Mouse (Mus musculus) lung, embryonic 15.5 days (tissue): Measurements from ENCODE around the gene Stox2. TPM values are rescaled to one million over a fixed set of nuclear protein-coding genes. Genes with fewer than 3 reads are reported as not detected.

Source experiments
- ATAC-seq: fragments of 200-750 bp; cut with Nextera tagmentation; 2 replicates; pipeline ENCODE4 v1.8.0; 2017; ENCODE audit warnings: moderate number of reproducible peaks, borderline replicate concordance; ENCODE audit not compliant: low FRiP score, low TSS enrichment; ENCODE audit errors: extremely low read depth
- H3K27ac ChIP-seq: fragments of 300-500 bp; sonication (generic); 2 replicates; pipeline ENCODE4 v1.5.1; 2015; ENCODE audit warnings: moderate library complexity, mild to moderate bottlenecking, inconsistent platforms
- H3K27me3 ChIP-seq: fragments of 300-500 bp; sonication (generic); 2 replicates; pipeline ENCODE4 v1.6.1; 2015; ENCODE audit warnings: inconsistent platforms
- H3K36me3 ChIP-seq: fragments of 300-500 bp; sonication (generic); 2 replicates; pipeline ENCODE4 v1.6.1; 2015; ENCODE audit warnings: inconsistent platforms
- H3K4me1 ChIP-seq: fragments of 300-500 bp; sonication (generic); 2 replicates; pipeline ENCODE4 v1.6.1; 2015; ENCODE audit warnings: inconsistent platforms
- H3K4me2 ChIP-seq: fragments of 300-500 bp; sonication (generic); 2 replicates; pipeline ENCODE4 v1.6.1; 2015; ENCODE audit warnings: inconsistent platforms, mild to moderate bottlenecking, moderate library complexity
- H3K4me3 ChIP-seq: fragments of 300-500 bp; sonication (generic); 2 replicates; pipeline ENCODE4 v1.5.1; 2015; ENCODE audit warnings: mild to moderate bottlenecking, inconsistent platforms
- H3K9ac ChIP-seq: fragments of 300-500 bp; sonication (generic); 2 replicates; pipeline ENCODE4 v1.6.1; 2015; ENCODE audit warnings: inconsistent platforms
- H3K9me3 ChIP-seq: fragments of 300-500 bp; sonication (generic); 2 replicates; pipeline ENCODE4 v1.6.1; 2016; ENCODE audit warnings: inconsistent platforms
- WGBS: fragments of 180-500 bp; shearing (Covaris S2); methylation state at CpG from one replicate; pipeline ENCODE4 v1.1.7; 2015; 5-methylcytosine and 5-hydroxymethylcytosine counted together
- polyA plus RNA-seq: library from polyadenylated mRNA; unstranded; fragments of >200 nt; fragmentation: Nextera tagmentation; extraction: Ambion mirVana; gene quantifications from 2 replicates; pipeline ENCODE4 v1.2.1, GENCODE M21; 2015

The Stox2 gene
- polyA plus RNA-seq, 1 experiment from 2014 or later: 12.7 TPM

DNA sequence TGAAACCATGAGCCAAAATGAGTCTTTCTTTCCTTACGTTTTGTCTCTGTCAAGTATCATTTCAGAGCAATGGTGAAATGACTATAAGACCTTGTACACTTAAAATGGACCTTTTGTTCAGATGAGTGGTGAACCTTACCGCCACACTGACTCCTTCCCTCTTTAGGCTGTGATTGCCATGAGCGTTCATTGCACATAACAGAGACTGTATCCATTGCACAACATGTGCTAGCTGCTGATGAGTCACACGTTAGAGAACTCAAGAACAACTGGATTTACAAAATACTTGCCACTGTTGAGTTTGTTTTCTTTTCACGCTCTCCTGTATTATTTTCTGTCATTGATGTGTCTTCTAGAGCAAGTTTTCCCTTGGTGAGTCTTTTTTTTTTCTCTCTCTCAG is 216.1 kb downstream of the Stox2 start:
- no peak overlapping the region for H3K4me3 ChIP-seq
- H3K27ac ChIP-seq: no peak overlapping the region
- no peaks in the 10 kb centered on the region for H3K36me3 ChIP-seq
- no peak overlapping the region for H3K4me2 ChIP-seq
- H3K9ac ChIP-seq: no peak overlapping the region
- no peaks in the 10 kb centered on the region for H3K27me3 ChIP-seq
- H3K9me3 ChIP-seq: no peaks in the 10 kb centered on the region
- H3K4me1 ChIP-seq: no peaks in the 10 kb centered on the region
- no peak for ATAC-seq
- WGBS: 83% methylated on average over 5 of the region's 5 CpGs

DNA sequence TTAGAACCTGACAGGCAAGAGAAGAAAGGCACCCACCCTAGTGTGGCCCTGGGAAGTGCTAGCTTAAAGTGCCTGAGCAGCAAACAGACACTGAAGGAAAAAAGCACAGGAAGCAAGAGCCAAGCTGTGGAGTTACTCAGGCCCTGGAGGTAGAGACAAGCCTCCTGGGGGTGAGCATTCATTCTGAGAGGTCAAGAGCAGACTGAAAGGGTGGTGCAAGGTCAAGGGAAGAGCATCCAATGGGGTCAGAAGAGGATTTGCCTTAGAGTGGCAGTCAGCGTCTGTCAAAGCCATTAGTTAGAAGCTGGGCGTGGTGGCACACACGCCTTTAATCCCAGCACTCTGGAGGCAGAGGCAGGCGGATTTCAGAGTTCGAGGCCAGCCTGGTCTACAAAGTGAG is 224.3 kb downstream of the Stox2 start:
- no peak overlapping the region for H3K27ac ChIP-seq
- 84% methylated on average over 5 of the region's 5 CpGs for WGBS
- ATAC-seq: no peak
- H3K36me3 ChIP-seq: no peaks in the 10 kb centered on the region
- no peak overlapping the region for H3K9ac ChIP-seq
- H3K4me2 ChIP-seq: no peak overlapping the region
- no peak overlapping the region for H3K4me3 ChIP-seq
- H3K9me3 ChIP-seq: no peaks in the 10 kb centered on the region
- H3K4me1 ChIP-seq: 0 out of 2 replicates have a peak, but pooled peaks cover 4% of the 10 kb centered on the region
- no peaks in the 10 kb centered on the region for H3K27me3 ChIP-seq

DNA sequence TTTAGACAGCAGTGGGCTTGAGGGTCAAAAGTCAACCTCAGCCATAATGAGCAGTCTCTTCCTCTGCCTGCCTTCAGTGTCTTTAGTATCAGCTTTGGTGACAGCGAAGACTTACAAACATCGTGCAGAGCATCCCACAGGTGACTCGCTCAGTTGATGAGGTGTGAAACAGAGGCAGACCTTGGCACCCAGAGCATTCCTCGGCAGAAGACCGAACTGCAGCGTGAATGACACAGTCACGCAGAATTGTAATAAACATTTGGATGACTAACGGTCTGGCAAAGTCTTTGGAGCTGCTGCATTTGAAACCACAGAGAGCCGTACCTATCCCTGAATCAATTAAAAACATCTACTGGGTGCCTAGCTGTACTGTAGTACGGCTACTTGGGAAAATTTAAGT is 225.0 kb downstream of the Stox2 start:
- Histone ChIP-seq H3K27me3 (no peaks in the 10 kb centered on the region), H3K4me1 (0 out of 2 replicates have a peak, but pooled peaks cover 4% of the 10 kb centered on the region), H3K4me2 (no peak overlapping the region), H3K27ac (no peak overlapping the region), H3K36me3 (no peaks in the 10 kb centered on the region), H3K9ac (no peak overlapping the region), H3K4me3 (no peak overlapping the region), H3K9me3 (no peaks in the 10 kb centered on the region)
- WGBS: 61% methylated on average over 10 of the region's 10 CpGs
- no peak for ATAC-seq

DNA sequence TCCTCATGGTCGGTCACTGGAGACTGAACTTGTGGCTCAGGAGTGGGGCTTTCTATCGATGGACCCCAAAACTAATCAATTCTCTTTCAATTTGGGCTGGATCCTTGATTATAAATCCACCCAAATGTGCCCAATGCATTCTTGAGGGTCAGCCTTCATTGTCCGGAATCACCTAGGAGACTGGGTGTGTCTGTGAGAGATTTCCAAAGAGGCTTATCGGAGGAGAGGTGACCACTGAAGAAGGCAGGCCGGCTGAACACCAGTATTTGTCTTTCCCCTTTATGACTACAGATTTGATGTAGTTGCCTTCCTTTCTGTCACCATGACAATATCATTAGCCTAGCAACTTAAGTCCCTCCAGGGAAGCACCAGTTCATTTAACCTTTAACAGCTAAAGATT is 225.8 kb downstream of the Stox2 start:
- Histone ChIP-seq H3K27ac (no peak overlapping the region), H3K4me1 (0 out of 2 replicates have a peak, but pooled peaks cover 4% of the 10 kb centered on the region), H3K4me3 (no peak overlapping the region), H3K9me3 (no peaks in the 10 kb centered on the region), H3K27me3 (no peaks in the 10 kb centered on the region), H3K4me2 (no peak overlapping the region), H3K36me3 (no peaks in the 10 kb centered on the region), H3K9ac (no peak overlapping the region)
- no peak for ATAC-seq
- WGBS: 88% methylated on average over 5 of the region's 5 CpGs

DNA sequence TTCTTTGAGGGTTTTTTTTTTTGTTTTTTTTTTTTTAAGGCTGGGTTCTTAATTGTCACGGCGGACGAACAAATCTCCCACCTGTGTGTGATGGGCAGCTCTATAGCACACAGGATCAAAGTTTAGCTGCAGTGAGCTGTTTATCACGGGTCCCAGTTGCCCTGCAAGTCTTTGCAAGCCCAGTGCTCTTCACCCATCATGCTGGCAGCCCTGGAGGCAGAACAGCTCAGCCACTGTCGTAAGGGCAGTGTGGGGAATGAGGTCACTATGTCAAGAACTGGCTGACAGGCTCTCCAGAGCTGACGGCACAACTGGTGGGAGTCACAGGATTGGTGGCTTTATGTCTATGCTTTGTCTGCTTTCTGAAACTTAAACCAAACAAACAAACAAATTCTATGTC is 227.6 kb downstream of the Stox2 start:
- Histone ChIP-seq H3K4me2 (no peak overlapping the region), H3K9me3 (no peaks in the 10 kb centered on the region), H3K27ac (no peak overlapping the region), H3K36me3 (no peaks in the 10 kb centered on the region), H3K4me1 (0 out of 2 replicates have a peak, but pooled peaks cover 4% of the 10 kb centered on the region), H3K9ac (no peak overlapping the region), H3K27me3 (no peaks in the 10 kb centered on the region), H3K4me3 (no peak overlapping the region)
- ATAC-seq: no peak
- 33% methylated on average over 6 of the region's 6 CpGs for WGBS

DNA sequence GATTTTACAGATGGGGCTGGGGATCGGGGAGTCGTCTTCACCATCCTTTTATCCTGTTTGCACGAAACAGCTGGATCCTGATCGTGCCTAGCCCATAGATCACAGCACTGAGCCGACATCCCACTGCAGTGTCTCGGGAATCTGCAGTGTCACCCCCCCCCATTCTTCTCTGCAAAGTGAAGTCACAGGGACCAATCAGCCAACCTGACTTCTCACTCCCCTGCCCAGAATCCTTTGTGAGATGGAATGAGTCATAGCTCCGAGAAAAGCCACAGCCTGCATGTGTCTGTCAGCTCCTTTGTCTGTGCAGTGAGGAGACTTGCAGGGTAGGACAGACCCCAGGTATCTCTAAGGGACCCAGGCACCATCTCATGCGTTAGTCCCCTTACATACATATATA is 228.1 kb downstream of the Stox2 start:
- H3K9ac ChIP-seq: no peak overlapping the region

DNA sequence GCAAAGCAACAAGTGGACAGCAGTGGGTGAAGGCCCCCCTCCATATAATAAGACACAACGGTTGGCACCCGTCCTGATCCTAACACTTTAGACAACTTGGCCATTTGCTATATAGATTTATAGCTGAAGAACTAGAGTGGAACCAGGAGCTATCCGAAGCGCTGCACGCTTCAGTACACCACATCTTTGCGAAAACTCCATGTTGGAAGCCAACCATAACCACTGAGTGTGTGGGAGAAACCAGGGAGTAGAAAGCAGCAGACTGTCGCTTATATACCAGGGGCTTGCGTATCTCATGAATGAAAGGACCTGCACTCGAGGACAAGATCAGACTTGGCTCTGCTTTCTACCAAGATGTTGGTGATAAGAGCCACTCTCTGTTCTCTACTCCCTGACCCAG is 234.0 kb downstream of the Stox2 start:
- Histone ChIP-seq H3K27me3 (no peaks in the 10 kb centered on the region), H3K27ac (no peak overlapping the region), H3K9me3 (no peaks in the 10 kb centered on the region), H3K4me2 (no peak overlapping the region), H3K4me3 (no peak overlapping the region), H3K4me1 (peaks cover 11% of the 10 kb centered on the region; the same call in 1 of the 2 replicates), H3K9ac (no peak overlapping the region), H3K36me3 (no peaks in the 10 kb centered on the region)
- 85% methylated on average over 9 of the region's 9 CpGs for WGBS
- no peak for ATAC-seq

More for the DNA sequence above, 228.1 kb downstream of the Stox2 start:
- no peak overlapping the region for H3K4me3 ChIP-seq
- no peaks in the 10 kb centered on the region for H3K36me3 ChIP-seq
- H3K27me3 ChIP-seq: no peaks in the 10 kb centered on the region
- ATAC-seq: no peak
- H3K27ac ChIP-seq: no peak overlapping the region
- no peaks in the 10 kb centered on the region for H3K9me3 ChIP-seq
- H3K4me1 ChIP-seq: 0 out of 2 replicates have a peak, but pooled peaks cover 4% of the 10 kb centered on the region
- H3K4me2 ChIP-seq: no peak overlapping the region
- 34% methylated on average over 8 of the region's 8 CpGs for WGBS

DNA sequence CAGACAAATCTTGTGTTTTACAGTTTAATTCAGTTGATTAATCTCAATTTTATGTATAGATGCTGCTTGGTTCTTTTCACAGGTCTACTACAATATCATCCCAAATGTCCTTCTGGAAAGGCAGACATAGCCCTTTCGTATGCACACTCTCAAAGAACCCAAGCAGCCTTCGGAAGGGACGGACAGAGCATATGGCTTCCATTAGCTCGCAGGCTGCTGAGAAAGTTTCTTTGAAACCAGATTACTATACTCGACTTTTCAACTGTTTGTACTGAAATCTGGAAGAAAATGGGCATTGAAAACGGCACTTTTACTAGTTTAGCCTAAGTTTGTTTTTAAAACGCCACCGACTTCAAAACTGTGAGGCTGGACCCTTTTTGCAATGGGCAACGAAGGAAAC is 234.9 kb downstream of the Stox2 start:
- Histone ChIP-seq H3K9ac (no peak overlapping the region), H3K27me3 (no peaks in the 10 kb centered on the region), H3K4me1 (peaks cover 11% of the 10 kb centered on the region; the same call in 1 of the 2 replicates), H3K27ac (0 out of 2 replicates have a peak overlapping the region, but pooled peaks have one; percentile 0), H3K4me3 (no peak overlapping the region), H3K36me3 (no peaks in the 10 kb centered on the region), H3K9me3 (no peaks in the 10 kb centered on the region), H3K4me2 (no peak overlapping the region)
- 55% methylated on average over 9 of the region's 9 CpGs for WGBS
- no peak for ATAC-seq

DNA sequence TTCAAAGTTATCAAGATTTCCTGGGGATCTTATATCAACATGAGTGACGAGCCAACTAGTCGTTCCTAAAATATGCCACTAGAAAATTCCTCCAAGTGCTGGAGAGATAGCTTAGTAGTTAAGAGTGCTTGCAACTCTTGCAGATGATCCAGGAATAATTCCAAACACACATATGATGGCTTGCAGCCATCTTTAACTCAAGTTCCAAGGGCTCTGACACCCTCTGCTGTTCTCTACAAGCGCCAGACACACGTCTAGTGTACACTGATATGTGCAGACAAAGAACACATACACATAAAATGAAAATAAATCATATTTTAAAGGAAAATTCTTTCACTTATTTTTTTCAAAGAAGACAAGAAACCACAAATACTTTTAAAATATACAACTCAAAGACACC is 237.9 kb downstream of the Stox2 start:
- H3K4me1 ChIP-seq: peaks cover 11% of the 10 kb centered on the region; the same call in 1 of the 2 replicates
- 53% methylated on average over 4 of the region's 4 CpGs for WGBS
- ATAC-seq: no peak

DNA sequence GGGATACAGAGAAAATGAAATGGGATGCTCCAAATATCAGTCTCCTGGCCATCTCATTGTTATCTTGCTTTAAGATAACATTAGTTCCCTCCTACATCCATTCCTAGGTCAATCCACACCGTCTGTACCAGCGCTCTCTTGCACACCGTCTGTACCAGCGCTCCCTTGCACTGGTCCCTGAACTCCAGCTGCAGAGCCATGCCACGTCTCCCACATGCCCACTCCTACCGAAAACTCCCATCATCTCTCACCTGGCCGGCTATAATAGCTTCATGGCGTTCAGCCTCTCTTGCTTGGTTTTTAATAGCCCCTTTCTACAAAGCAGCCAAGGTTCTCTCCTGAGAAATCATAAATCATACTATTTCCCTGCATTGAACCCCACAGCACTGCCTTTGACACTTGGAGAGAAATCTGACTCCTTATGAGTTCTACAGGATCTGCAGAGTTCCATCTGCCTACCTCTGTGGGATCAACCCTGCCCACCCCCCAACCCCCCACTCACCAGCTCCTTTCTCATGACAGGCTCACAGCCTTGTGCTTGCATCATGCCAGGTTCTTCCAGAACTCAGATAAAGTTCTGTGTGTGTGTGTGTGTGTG is 239.4 kb downstream of the Stox2 start:
- no peak for ATAC-seq
- no peak overlapping the region for H3K4me3 ChIP-seq
- WGBS: 71% methylated on average over 8 of the region's 8 CpGs
- H3K4me1 ChIP-seq: peaks cover 6% of the 10 kb centered on the region; the same call in 1 of the 2 replicates
- no peaks in the 10 kb centered on the region for H3K9me3 ChIP-seq
- H3K27ac ChIP-seq: no peak overlapping the region
- no peak overlapping the region for H3K4me2 ChIP-seq
- no peaks in the 10 kb centered on the region for H3K27me3 ChIP-seq
- H3K36me3 ChIP-seq: no peaks in the 10 kb centered on the region
- H3K9ac ChIP-seq: no peak overlapping the region

More for the DNA sequence above, 237.9 kb downstream of the Stox2 start:
- Histone ChIP-seq H3K9ac (no peak overlapping the region), H3K27ac (no peak overlapping the region), H3K4me3 (no peak overlapping the region), H3K27me3 (no peaks in the 10 kb centered on the region), H3K4me2 (no peak overlapping the region), H3K36me3 (no peaks in the 10 kb centered on the region), H3K9me3 (no peaks in the 10 kb centered on the region)

DNA sequence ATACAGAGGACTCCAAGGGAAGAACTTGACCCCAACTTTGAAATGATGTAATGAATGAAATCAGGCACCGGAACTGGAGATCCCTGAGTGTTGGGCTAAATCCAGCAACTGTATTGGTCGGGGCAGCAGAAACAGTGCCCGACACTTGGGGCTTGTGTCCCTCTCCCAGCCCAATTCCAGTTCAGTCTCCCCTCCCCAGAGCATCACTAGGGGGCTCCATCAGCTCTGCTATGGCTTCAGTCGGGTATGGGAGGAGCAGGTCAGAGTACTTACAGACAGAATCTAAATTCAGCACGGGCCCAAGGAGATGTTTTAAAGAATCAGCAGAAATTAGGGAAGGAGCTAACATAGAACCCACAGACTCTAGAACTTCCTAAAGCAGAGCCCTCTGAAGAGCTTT is 240.7 kb downstream of the Stox2 start:
- Histone ChIP-seq H3K27me3 (no peaks in the 10 kb centered on the region), H3K4me1 (no peaks in the 10 kb centered on the region; the same call in 1 of the 2 replicates), H3K9ac (no peak overlapping the region), H3K9me3 (no peaks in the 10 kb centered on the region), H3K4me3 (no peak overlapping the region), H3K36me3 (no peaks in the 10 kb centered on the region), H3K27ac (no peak overlapping the region), H3K4me2 (no peak overlapping the region)
- no peak for ATAC-seq
- WGBS: 85% methylated on average over 5 of the region's 5 CpGs

DNA sequence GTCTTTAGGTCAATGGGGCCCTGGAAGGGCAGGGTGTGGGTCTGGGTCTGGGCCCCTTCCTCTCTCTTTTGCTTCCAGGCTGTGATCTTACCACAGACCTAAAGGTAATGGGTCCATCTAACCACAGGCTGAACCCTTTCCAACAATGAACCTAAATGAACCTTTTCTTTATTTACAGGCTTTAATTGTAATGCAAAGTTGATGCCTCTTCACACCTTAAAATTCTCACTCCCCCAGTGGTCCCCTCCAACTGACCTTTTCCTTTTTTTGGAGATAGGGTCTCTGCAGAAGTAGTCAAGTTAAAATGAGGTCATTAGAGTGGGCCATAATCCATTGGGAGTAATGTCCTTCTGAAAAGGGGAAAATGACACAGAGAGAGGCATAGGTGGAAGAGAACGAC is 249.8 kb downstream of the Stox2 start:
- no peak for ATAC-seq
- Histone ChIP-seq H3K4me1 (no peaks in the 10 kb centered on the region), H3K27me3 (no peaks in the 10 kb centered on the region), H3K4me2 (no peak overlapping the region), H3K36me3 (peaks cover 28% of the 10 kb centered on the region), H3K9me3 (no peaks in the 10 kb centered on the region), H3K27ac (no peak overlapping the region), H3K4me3 (no peak overlapping the region), H3K9ac (no peak overlapping the region)
- WGBS: 92% methylated on average over 1 of the region's 1 CpGs
